Mouse (Mus musculus): ENCODE measurements at regions not wholly inside any gene's neighbourhood (a gene's known extent, or its start where the extent isn't known, plus 50 kb on each side); places are given as distances from the start of the nearest gene placed in this dataset.
"Not testable (repeated sequence)": the region's sequence is repeated elsewhere in the genome, so short reads cannot be mapped to it uniquely, and the experiment has no call there.

DNA sequence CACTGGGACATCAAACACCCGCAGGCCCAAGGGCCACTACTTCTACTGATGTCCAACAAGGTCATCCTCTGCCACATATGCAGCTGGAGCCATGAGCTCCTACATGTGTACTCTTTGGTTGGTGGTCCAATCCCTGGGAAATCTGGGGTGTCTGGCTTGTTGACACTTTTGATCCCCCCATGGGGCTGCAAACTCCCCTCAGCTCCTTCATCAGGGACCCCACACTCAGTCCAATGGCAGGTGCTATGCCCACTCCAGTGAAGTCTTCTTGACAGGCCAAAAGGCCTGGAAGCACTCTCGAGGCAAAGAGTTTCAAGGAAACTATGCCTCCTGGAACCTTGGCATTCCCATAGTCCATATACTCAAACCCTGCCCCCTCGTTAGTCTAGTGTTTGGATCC is 570.8 kb upstream of the Smc2 start:
- DNase-seq (ENCODE audit: low spot score), result no peak

GRCm38 (mm10) chr4:51868716-51869115 is 570.3 kb upstream of the Smc2 start:
- not testable (repeated sequence) for DNase-seq (ENCODE audit: low spot score)

- DNase-seq (ENCODE audit: low spot score), result no peak
These were observed 553.6 kb upstream of the Smc2 start for GRCm38 (mm10) chr4:51885460-51885859.

DNA sequence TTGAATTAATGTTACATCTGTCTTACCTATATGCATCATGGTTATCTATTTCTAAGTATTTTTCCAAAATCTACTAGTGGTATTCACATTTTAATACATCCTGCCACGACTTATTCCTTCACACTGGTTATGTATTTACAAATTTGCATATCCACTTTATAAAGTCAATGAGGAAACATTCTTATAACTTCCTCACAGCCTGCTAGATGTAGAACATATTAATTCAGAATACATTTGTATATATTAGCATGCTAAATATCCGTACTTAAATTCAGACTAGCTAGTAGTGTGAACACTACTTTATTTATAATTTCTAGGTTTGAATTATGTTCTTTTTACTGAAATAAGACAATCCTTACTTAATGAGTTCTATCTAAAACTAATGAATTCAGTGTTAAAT is 549.8 kb upstream of the Smc2 start:
- DNase-seq (ENCODE audit: low spot score), result no peak

- DNase-seq (ENCODE audit: low spot score), result no peak
These were observed 510.8 kb upstream of the Smc2 start for GRCm38 (mm10) chr4:51928245-51928644.

DNA sequence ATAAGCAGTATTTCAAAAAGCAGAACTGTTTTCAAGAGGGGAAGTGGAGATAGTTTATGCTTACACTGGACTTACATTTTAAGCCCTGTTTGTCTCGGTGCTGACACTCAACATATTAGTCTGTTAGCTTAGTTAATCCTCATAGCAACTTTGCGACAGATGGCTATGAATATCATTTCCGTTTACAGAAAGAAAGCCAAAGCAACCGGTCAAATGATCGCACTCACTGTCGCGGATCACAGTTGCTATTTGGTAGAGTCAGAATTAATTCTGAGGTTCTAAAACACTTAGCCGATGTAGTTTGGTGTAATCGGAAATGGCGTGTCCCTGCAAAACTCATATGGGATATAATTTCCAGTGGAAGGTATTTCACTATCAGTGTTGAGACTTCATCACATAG is 469.3 kb upstream of the Smc2 start:
- DNase-seq (ENCODE audit: low spot score), result peak; percentile 9

DNA sequence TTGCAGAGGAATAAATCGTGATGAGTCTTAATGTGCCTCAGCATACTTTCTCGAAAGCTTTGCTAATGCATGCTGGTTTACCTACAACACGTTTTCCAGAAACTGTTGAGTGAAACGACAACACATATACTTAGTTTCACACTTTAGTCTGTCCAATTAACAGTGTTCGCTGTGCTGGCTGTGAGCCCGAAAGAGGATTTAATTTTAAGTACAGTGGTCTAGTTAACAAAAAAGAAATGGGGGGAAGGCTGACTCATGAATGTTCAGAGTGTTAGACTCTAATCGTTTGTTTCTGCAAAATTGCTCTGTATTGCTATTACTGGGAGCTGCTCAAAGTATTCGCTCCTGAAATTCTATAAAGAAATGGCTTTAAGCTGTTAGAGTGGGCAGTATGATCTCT is 460.1 kb upstream of the Smc2 start:
- DNase-seq (ENCODE audit: low spot score), result no peak

- DNase-seq (ENCODE audit: low spot score), result no peak
These were observed 446.6 kb upstream of the Smc2 start for GRCm38 (mm10) chr4:51992482-51992881.

DNA sequence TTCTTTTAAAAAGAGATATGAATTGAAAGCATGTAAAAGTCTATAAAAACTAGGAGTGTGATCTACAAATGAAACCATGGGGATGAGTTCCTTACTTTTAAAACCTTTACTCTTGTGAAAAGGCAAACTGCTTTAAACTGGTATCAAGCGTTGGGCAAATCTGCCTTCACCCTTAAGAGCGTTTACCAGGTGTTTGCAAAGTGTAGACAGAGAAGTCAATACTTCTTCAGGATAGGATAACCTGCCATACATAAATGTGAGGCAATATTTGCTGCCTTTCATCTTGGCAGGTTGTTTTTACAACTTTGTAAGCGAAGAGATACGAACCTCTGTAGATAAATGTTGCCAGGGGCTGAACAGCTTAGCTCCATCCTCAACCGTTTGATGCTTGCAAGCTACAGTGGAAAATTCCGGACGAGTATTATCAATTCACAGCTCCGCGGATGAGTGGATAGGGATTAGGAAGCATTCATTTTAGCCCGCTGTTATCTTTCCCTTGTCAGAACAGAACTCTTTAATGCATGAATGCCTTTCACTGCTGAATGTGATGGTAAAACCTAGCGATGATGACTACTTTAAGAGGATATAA is 402.2 kb upstream of the Smc2 start:
- DNase-seq (ENCODE audit: low spot score), result no peak

DNA sequence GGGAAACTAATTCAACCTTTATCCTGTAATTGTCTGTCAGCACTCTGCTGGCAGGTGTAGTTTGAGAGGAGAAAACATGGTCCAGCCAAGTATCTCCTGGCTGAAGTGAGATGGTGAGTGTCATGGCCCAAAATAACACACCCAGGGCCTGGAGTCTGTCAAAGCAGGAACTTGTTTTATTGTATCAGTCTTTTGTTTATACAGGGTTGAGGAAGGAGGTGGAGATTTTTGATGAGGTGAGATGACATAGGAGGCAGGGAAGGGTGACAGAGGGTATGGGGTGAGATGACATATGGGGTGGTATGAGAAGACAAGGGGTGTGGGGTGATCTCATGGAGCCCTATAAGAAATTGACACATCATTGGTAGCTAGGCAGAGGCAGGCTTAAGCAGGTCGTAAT is 395.6 kb upstream of the Smc2 start:
- DNase-seq (ENCODE audit: low spot score), result no peak

GRCm38 (mm10) chr4:52050948-52051347 is 388.1 kb upstream of the Smc2 start:
- DNase-seq (ENCODE audit: low spot score), result peak; percentile 11

GRCm38 (mm10) chr4:52056031-52056430 is 383.0 kb upstream of the Smc2 start:
- no peak for DNase-seq (ENCODE audit: low spot score)

- no peak for DNase-seq (ENCODE audit: low spot score)
These were observed 379.0 kb upstream of the Smc2 start for GRCm38 (mm10) chr4:52060031-52060430.

GRCm38 (mm10) chr4:52099187-52099586 is 339.9 kb upstream of the Smc2 start:
- peak; percentile 9 for DNase-seq (ENCODE audit: low spot score)

GRCm38 (mm10) chr4:52105887-52106286 is 333.2 kb upstream of the Smc2 start:
- DNase-seq (ENCODE audit: low spot score), result no peak

- DNase-seq (ENCODE audit: low spot score), result no peak
These were observed 321.2 kb upstream of the Smc2 start for GRCm38 (mm10) chr4:52117765-52118290.

GRCm38 (mm10) chr4:52118439-52119072 is 320.5 kb upstream of the Smc2 start:
- DNase-seq (ENCODE audit: low spot score), result no peak

DNA sequence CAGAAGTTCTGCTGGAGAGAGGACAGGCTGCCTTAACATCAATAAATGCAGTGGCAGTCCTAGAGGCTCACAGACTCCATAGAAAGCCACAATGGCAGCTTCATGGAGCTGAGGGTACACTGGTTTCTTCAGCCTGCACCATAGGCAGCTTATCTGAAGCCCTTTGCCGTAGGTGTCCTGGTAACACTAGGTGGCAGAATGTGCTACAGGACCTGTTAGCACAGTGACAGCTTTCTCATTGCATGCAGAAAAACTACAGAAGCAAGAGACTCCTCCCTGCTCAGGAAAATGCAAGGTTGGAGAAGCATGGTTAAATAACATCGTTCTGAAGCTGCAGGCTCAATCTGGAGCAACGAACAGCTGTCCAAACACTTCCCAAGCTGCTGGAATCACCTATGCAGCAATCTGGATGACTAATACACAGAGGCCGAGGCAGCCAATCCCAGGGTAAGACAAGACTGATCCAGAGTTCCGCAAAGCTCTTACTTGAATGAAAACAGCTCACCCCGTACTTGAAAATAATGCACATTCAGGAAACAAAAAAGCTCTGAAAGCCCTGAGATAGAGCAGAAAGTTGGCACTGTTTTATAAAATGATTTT is 286.4 kb upstream of the Smc2 start:
- DNase-seq (ENCODE audit: low spot score), result no peak

GRCm38 (mm10) chr4:52176240-52176639 is 262.8 kb upstream of the Smc2 start:
- no peak for DNase-seq (ENCODE audit: low spot score)

DNA sequence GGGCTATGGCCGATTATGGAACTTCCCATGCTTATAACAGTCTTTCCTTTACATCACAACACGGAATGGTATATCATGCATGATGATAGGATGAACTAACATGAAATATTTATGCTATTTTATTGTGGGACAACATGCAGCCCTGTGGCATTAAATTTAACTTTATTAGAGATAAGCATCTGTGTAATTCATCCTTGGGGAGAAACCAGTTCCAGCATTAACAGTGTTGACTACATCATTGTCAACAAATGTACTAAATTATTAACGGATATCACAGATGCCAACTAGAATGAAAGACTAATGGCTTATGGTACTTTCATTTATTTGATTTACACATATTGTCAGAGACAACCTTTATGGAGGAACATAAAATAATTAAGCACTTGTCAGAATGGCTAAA is 241.3 kb upstream of the Smc2 start:
- DNase-seq (ENCODE audit: low spot score), result no peak

- no peak for DNase-seq (ENCODE audit: low spot score)
These were observed 228.4 kb upstream of the Smc2 start for GRCm38 (mm10) chr4:52210601-52211000.

- DNase-seq (ENCODE audit: low spot score), result peak; percentile 4
These were observed 228.0 kb upstream of the Smc2 start for GRCm38 (mm10) chr4:52211022-52211421.

DNA sequence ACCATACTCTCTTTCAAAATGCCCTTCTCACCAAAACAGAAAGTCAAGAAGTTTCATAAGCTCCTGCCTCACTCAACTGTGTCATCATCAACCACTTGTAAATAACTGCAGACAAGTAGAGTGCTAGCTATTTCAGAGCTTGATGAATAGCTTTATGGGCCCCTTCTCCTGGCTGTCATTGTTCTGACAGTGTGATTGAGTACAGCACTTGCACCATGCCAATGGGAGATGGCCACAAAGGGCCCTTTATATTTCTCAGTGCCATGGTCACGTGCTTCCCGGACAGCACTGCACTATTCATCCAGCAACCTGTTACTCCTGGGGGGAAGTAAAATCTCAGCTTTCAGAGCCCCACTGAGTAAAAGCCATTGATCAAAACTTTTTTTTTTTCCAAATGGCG is 225.7 kb upstream of the Smc2 start:
- no peak for DNase-seq (ENCODE audit: low spot score)

All from layer of hippocampus, adult 11-12 months (tissue).